Mouse (Mus musculus): ENCODE results near the gene Mllt3. TPM values are rescaled to one million over a fixed set of nuclear protein-coding genes. Genes with fewer than 3 reads are reported as not detected.

The Mllt3 gene
- 10 to 100 TPM; 54.6 to 58.7 TPM for total RNA-seq (2021)
- long read RNA-seq, experiment 1, full-length matches to known transcripts, result 2 of 16 reads
- long read RNA-seq, experiment 1, partial matches to known transcripts, result 4 of 16 reads
- long read RNA-seq, experiment 1, other reads (novel, unspliced or antisense), result 10 of 16 reads
- long read RNA-seq, experiment 2, full-length matches to known transcripts, result 6 of 23 reads
- long read RNA-seq, experiment 2, partial matches to known transcripts, result 6 of 23 reads
- long read RNA-seq, experiment 2, other reads (novel, unspliced or antisense), result 11 of 23 reads

DNA sequence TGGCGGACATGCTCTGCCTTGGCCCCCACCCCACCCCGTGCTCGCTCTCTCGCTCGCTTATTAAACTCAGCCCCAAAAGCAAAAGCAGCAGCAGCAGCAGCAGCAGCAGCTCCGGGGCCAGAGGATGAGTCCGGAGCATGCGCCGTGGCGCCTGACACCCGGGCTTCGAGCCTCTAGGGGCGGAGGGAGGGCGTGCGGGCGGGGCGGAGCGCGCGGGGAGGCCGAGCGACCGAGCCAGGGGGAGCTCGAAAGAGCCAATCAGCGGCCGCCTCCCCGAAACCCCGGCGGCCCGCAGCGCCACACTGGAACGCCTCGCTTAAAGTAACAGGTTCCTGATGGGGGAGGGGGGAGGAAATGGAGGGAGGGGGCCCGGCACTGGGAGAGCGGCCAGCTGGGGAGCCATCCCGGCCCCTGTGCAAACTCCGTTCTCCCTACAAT is at the start of gene Mllt3:
TSS of gene Mllt3 (minus strand) at position 149 of the 438 bp plus-strand sequence.
- DNase-seq (ENCODE audit: low spot score in 2 of 2), result peak; percentile 93 to 95
- peak; percentile 48 for TF ChIP-seq CTCF (conservative IDR thresholded peaks at IDR 0.05)
- Histone ChIP-seq H3K4me3 (peak within 1 kb of the TSS; percentile 86), H3K27ac (peak within 1 kb of the TSS; percentile 95)

- DNase-seq (ENCODE audit: low spot score in 2 of 2), result no peak
- no peak for TF ChIP-seq CTCF (conservative IDR thresholded peaks at IDR 0.05)
- H3K4me3 ChIP-seq, result no peak overlapping the region
- H3K27ac ChIP-seq, result no peak overlapping the region
Observed at GRCm38 (mm10) chr4:88082381-88082780, 49.2 kb upstream of the Mllt3 start.

DNA sequence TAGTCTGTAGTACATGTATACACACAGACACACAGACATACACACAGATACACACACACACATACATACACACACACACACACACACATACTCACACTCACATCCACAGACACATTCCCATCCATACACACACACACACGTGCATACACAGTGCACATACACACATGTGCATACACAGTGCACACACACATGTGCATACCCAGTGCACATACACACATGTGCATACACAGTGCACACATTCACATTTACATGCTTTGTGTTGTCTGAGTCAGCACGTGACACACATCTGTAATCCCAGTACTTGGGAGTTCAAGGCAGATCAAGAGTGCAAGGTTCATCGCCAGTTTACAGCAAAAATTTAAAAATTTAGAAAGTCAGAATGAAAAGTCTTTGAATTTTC is 48.7 kb upstream of the Mllt3 start:
- no peak for TF ChIP-seq CTCF (conservative IDR thresholded peaks at IDR 0.05)
- Histone ChIP-seq H3K4me3 (no peak overlapping the region), H3K27ac (no peak overlapping the region)
- no peak for DNase-seq (ENCODE audit: low spot score in 2 of 2)

DNA sequence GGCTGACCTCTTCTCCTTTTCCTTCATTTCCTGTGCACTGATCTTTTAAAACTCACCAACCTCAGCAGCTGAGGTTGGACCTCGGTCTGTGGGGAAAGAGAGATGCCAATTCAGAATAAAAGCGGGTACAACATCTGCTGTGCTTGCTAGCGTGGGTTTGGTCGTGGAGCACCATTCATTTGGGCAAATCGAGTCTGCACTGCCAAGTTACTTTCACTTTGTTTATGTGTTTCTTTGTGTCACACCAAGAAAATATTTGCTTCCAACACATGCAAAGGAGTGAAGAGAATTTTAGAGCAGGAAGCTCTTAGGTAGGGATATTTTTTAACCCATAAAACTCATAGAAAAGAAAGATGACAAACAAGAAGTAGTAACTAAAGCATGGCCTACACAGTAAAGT is 48.3 kb upstream of the Mllt3 start:
- Histone ChIP-seq H3K27ac (no peak overlapping the region), H3K4me3 (no peak overlapping the region)
- DNase-seq (ENCODE audit: low spot score in 2 of 2), result no peak
- no peak for TF ChIP-seq CTCF (conservative IDR thresholded peaks at IDR 0.05)

GRCm38 (mm10) chr4:88078983-88079382 is 45.8 kb upstream of the Mllt3 start:
- no peak overlapping the region for H3K27ac ChIP-seq
- TF ChIP-seq CTCF (conservative IDR thresholded peaks at IDR 0.05), result no peak
- no peak for DNase-seq (ENCODE audit: low spot score in 2 of 2)
- no peak overlapping the region for H3K4me3 ChIP-seq

- H3K27ac ChIP-seq, result no peak overlapping the region
- no peak for TF ChIP-seq CTCF (conservative IDR thresholded peaks at IDR 0.05)
- no peak for DNase-seq (ENCODE audit: low spot score in 2 of 2)
- no peak overlapping the region for H3K4me3 ChIP-seq
Observed at GRCm38 (mm10) chr4:88075388-88075787, 42.2 kb upstream of the Mllt3 start.

- Histone ChIP-seq H3K4me3 (no peak overlapping the region), H3K27ac (no peak overlapping the region)
- no peak for DNase-seq (ENCODE audit: low spot score in 2 of 2)
- no peak for TF ChIP-seq CTCF (conservative IDR thresholded peaks at IDR 0.05)
Observed at GRCm38 (mm10) chr4:88046280-88046679, 13.1 kb upstream of the Mllt3 start.

DNA sequence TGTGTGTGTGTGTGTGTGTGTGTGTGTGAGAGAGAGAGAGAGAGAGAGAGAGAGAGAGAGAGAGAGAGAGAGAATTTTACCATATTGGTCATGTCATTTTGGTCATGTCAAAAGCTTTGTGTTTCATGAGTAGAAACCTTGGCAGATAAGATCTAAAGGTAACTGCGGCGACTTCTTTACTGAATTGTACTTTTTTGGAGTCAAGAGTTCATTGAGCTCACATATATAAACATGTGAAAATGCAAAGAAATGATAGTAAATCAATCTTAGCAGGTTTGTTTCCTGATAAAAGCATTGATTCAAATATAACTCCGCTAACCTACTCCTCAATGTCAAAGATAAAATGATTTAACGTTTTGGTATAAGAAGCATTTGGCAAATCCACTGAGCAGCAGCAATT is 12.0 kb upstream of the Mllt3 start:
- TF ChIP-seq CTCF (conservative IDR thresholded peaks at IDR 0.05), result no peak
- no peak for DNase-seq (ENCODE audit: low spot score in 2 of 2)
- no peak overlapping the region for H3K4me3 ChIP-seq
- no peak overlapping the region for H3K27ac ChIP-seq

- peak; percentile 52 to 57 for DNase-seq (ENCODE audit: low spot score in 2 of 2)
- TF ChIP-seq CTCF (conservative IDR thresholded peaks at IDR 0.05), result peak; percentile 87
- Histone ChIP-seq H3K27ac (no peak overlapping the region), H3K4me3 (peak overlapping the region; percentile 12; the same call in 1 of the 2 replicates)
Observed at GRCm38 (mm10) chr4:88035361-88035760, 2.2 kb upstream of the Mllt3 start.

DNA sequence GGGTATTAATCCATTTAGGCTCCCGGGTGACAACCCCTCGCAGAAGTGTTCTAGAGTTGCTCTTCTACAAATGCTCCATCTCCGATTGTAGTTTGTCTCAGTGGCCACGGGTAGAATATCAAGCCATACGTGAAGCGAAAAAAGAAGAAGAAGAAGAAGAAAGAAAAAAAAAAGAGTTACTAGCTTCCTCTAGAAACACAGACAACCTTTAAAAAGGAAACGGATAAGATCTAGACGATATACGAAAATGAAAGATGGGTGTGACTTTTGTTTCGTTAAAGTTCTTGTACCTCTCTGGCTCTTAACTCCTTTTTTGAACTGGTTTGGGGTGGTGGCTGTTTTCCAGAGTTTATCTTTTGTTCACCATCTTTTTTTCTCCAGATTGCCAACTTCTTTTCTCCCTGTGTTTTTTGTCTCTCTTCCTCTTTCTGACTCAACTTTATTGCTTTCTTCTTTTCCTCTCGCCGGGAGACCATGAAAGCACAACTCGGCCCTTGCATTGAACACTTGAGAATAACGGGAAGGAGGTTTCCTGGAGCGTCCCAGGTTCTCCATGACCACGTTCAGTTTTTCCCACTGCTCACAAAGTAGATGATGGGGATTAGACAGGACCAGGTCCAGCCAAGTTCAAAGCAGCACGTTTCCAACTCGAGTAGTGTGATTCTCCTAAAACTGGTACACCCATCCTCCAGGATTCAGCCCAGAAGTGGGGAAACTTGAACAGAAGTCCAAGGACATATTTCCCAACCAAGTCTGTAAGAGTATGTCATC is 1.4 kb upstream of the Mllt3 start:
- 0 out of 2 replicates have a peak, but pooled peaks have one; percentile 7 for TF ChIP-seq CTCF (conservative IDR thresholded peaks at IDR 0.05)
- H3K4me3 ChIP-seq, result peak overlapping the region; percentile 86
- H3K27ac ChIP-seq, result no peak overlapping the region
- DNase-seq (ENCODE audit: low spot score in 2 of 2), result no peak

GRCm38 (mm10) chr4:88033729-88034386 is 694 bp upstream of the Mllt3 start:
- no peak for DNase-seq (ENCODE audit: low spot score in 2 of 2)
- Histone ChIP-seq H3K27ac (peak overlapping the region; percentile 95), H3K4me3 (peak overlapping the region; percentile 86)
- TF ChIP-seq CTCF (conservative IDR thresholded peaks at IDR 0.05), result no peak

- Histone ChIP-seq H3K4me3 (peak overlapping the region; percentile 86), H3K27ac (peak overlapping the region; percentile 95)
- DNase-seq (ENCODE audit: low spot score in 2 of 2), result peak; percentile 52 to 56
- no peak for TF ChIP-seq CTCF (conservative IDR thresholded peaks at IDR 0.05)
Observed at GRCm38 (mm10) chr4:88032151-88033098, 739 bp downstream of the Mllt3 start.

Data from layer of hippocampus, adult 2 months (tissue).